Mouse (Mus musculus): Measurements from ENCODE around the gene Rps25.

- TF ChIP-seq CTCF (IDR thresholded peaks at IDR 0.05; ENCODE audit: borderline replicate concordance, extremely low read depth, insufficient read depth, insufficient read length) (no peak), POLR2A (IDR thresholded peaks at IDR 0.05; ENCODE audit: borderline replicate concordance, extremely low read depth, insufficient read depth, insufficient read length, poor library complexity, severe bottlenecking) (no peak)
Observed at GRCm38 (mm10) chr9:44412306-44412705, 5.4 kb downstream of the Rps25 start.

Measured in brain, embryonic 14.5 days (tissue).